In genomic region chr4:25658792-25659191, GRCm38 (mm10) we compare ENCODE assay signal across 27 mouse cellular contexts.
A peak's percentile ranks its signal among the peaks of the same experiment; 100 is the strongest.
DNase-seq lines count a peak whose midpoint lies in the region; TF ChIP-seq lines count a peak whose summit lies in the region.
"Had no signal": no experiment of that assay in that cellular context is flagged by ENCODE, and none has a peak within 500 bp of the region (broad histone marks: within the 10 kb centered on the region; RNA-seq: fewer than 3 reads in every experiment).

No protein-coding gene starts in this region.

- 23% methylated on average over 3 of the region's 3 CpGs for WGBS in kidney, adult 2 months

- DNase-seq in cerebellum, adult 9-10 months, result peak; percentile 26
- DNase-seq in cerebellum, adult 11 months, result no peak
- DNase-seq in cerebellum, postnatal 25 days, result peak; percentile 29 to 53
- no peak for DNase-seq in cerebellum, postnatal 4 days (ENCODE audit: low spot score in 2 of 2)
- peak; percentile 37 for DNase-seq in kidney, adult 2 months
- DNase-seq in kidney, postnatal 4 days, result no peak
- peak; percentile 22 to 29 for DNase-seq in kidney, postnatal 36 days
- no peak for DNase-seq in kidney, adult 18-20 months
- DNase-seq: adrenal gland, postnatal 10 days; adrenal gland, postnatal 36 days; B cell, adult 2 months; embryo, embryonic 11 days; gastrocnemius, postnatal 25 days; heart, adult 2 months; heart, postnatal 14 days had no signal

- no peak for TF ChIP-seq CTCF in kidney, adult 2 months (conservative IDR thresholded peaks at IDR 0.05; ENCODE audit: insufficient read depth, insufficient read length, low read depth, low read length)

- H3K36me3 ChIP-seq in kidney, adult 2 months (ENCODE audit: control insufficient read depth, insufficient read depth, low read length), result no peaks in the 10 kb centered on the region
- H3K36me3 ChIP-seq: embryonic facial prominence, embryonic 10.5 days; embryonic facial prominence, embryonic 13.5 days; forebrain, embryonic 12.5 days; forebrain, embryonic 15.5 days; G1E; heart, embryonic 10.5 days; heart, embryonic 13.5 days; hindbrain, embryonic 12.5 days; hindbrain, embryonic 15.5 days had no signal

- no peaks in the 10 kb centered on the region for H3K4me1 ChIP-seq in kidney, adult 2 months (ENCODE audit: control insufficient read depth, insufficient read depth, low read length)
- H3K4me1 ChIP-seq: embryonic facial prominence, embryonic 10.5 days; embryonic facial prominence, embryonic 13.5 days; forebrain, embryonic 12.5 days; forebrain, embryonic 15.5 days; heart, embryonic 10.5 days; heart, embryonic 13.5 days; hindbrain, embryonic 12.5 days; hindbrain, embryonic 15.5 days had no signal

- H3K27me3 ChIP-seq in kidney, adult 2 months (replicated peaks; ENCODE audit: control insufficient read depth, insufficient read depth, low read length), result no peaks in the 10 kb centered on the region
- H3K27me3 ChIP-seq: CH12.LX; embryonic facial prominence, embryonic 13.5 days; forebrain, embryonic 12.5 days; forebrain, embryonic 15.5 days; heart, embryonic 13.5 days; hindbrain, embryonic 12.5 days; hindbrain, embryonic 15.5 days; Patski had no signal

- no peak overlapping the region for H3K4me3 ChIP-seq in kidney, adult 2 months (ENCODE audit: insufficient read depth, low read depth, low read length)
- H3K4me3 ChIP-seq: embryonic facial prominence, embryonic 10.5 days; embryonic facial prominence, embryonic 13.5 days; erythroblast, embryonic 14.5 days; forebrain, embryonic 12.5 days; forebrain, embryonic 15.5 days; heart, adult 2 months; heart, embryonic 10.5 days; heart, embryonic 13.5 days; hindbrain, embryonic 12.5 days; hindbrain, embryonic 15.5 days had no signal

- no peak for TF ChIP-seq POLR2A in kidney, adult 2 months (IDR thresholded peaks at IDR 0.05; ENCODE audit: low read depth, low read length)

- H3K27ac ChIP-seq in kidney, adult 2 months (ENCODE audit: insufficient read depth, low read depth, low read length), result 0 out of 2 replicates have a peak overlapping the region, but pooled peaks have one; percentile 16
- H3K27ac ChIP-seq: embryonic facial prominence, embryonic 10.5 days; embryonic facial prominence, embryonic 13.5 days; forebrain, embryonic 12.5 days; forebrain, embryonic 15.5 days; heart, adult 2 months; heart, embryonic 10.5 days; heart, embryonic 13.5 days; hindbrain, embryonic 12.5 days; hindbrain, embryonic 15.5 days had no signal

Comparison
In these comparisons a context has a peak if more than half of its experiments do, and no peak if none do; other contexts are left out.
1. DNase-seq: peak in cerebellum, adult 9-10 months (single experiment), cerebellum, postnatal 25 days (2 of 2), kidney, adult 2 months (single experiment) and kidney, postnatal 36 days (2 of 2); none in cerebellum, adult 11 months (single experiment), cerebellum, postnatal 4 days (0 of 2), kidney, postnatal 4 days (0 of 2) and kidney, adult 18-20 months (single experiment).